Mouse (Mus musculus): Measurements from ENCODE around the gene Supt3.

Gene Supt3

DNA sequence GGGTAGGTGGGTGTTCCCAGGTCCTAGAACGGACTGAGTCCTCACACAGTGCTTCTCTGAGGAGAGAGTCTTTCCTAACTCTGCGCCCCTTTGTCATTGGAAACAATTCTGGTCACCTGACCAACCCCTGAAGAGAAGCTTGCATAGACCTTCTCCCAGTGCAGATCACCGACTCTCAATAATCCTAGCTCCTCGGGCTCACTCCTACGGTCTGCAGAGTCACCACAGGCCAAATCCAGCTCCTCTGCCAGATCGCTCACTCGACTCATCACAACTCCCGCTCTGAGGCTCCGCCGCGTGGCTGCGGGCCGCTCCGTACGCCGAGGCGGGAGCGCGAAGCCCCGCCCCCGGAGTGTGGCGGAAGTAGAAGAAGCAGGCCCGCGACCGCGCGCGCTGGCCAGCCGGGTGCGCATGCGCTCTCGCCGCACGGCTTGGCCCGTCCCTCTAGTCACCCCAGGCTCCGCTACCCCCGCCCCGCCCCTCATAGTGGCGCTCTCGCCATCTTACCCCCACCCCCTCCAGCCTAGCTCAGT, at the start of gene Supt3:
TSS of gene Supt3 (plus strand) at position 415 of the 533 bp plus-strand sequence.
- DNase-seq (ENCODE audit: low read depth), result peak; percentile 85

DNA sequence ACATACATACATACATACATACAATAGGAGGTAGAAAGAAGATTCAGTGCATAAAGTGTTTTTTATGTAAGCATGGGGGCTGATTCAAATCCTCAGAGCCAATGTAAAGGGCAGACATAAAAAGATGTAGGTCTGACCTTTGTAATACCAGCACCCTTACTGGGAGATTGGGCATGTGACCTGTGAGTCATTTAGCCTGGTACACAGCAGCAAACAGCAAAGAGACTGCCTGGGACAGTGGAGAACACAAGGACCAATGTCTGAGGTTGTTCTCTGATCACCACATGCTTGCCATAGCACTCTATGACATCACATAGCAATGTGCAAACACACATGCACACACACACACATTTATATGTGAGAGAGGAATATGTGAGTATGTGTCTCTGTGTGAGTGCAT, 49.3 kb upstream of the Supt3 start:
- no peak for DNase-seq (ENCODE audit: low read depth)

DNA sequence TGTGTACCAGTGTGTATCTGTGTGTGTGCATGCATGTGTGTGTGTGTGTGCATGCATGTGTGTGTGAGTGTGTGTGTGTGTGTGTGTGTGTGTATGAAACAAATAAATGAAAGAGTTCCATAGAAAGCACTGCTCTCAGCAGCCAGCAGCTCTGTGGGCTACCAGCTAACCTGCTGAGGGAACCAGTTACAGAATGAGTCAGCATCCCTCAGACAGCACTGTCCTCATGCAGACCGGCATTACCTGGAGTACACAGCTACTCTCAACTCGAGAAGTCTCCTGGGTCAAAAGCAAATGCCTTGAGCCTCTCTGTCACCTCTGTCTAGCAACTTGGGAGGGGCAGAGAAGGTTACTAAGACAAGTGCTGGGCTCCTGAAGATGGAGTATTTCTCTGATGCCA, 48.5 kb upstream of the Supt3 start:
- DNase-seq (ENCODE audit: low read depth), result no peak

DNA sequence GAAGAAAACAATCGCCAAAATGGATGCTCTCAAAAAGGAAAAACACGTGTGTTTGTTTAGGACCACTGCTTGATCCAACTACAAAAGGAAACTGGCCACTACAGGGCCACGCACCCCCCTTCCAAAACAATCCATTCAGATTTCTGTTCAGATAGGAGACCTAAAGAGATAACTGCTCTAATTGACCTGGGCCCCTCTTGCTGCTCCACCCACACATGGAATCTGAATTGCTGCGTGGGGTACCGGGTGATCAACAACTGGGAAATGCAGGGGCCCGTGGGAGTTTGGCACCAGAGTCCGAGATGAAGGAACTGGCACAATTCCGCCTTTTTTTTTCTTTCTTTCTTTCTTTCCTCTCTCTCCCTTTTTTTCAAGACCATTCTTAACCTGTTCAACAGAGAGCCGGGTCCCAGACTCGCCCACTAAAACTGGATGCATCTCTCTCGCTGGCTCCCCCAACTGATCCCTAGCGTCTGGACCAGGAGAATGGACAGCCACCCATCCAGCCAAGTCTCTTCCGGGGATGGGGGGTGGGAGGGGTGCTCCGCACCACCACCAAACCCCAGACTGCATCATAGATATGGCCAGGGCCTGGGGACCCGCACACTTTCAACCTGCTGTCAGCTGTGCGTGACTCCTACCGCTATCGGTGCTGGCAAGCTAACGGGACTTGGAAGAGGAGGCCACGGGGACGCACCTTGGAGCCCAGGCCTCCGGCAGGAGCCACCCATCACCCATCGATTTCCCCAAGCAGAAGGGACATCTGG, 43.2 kb upstream of the Supt3 start:
- no peak for DNase-seq (ENCODE audit: low read depth)

DNA sequence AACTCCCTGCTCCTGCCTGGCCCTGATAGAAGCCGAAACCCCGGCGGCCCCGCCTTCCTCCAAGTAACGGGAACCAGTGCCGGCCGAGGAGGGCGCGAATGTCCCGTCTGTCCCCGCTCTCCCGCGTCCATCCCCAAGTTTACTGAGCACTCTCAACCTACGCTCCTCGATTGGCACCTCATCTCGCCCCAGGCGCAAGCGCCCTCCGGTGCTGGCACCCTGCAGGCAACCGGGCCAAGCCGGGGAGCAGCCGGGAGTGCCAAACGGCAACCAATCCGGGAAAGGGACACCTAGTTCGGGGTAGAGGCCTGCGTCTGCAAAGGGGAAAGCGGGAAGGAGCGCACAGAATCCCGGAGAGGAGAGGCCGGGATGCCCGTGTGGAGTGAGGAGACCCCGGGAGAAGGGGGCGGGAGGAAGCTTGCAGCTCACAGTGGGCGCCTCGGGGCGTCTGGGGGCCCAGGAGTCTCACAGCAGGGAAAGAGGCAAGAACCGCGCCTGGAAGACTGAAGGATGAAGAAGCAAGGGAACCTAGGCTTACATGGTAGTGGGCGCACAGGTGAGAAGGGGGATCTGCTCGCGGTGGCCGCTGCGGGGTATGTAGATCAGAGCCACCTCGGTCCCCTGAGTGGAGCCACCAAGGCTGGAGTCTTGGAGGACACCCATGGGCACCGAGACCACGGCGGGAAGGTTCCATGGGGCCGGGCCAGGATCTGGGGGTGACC, 42.3 kb upstream of the Supt3 start:
- DNase-seq (ENCODE audit: low read depth), result no peak

DNA sequence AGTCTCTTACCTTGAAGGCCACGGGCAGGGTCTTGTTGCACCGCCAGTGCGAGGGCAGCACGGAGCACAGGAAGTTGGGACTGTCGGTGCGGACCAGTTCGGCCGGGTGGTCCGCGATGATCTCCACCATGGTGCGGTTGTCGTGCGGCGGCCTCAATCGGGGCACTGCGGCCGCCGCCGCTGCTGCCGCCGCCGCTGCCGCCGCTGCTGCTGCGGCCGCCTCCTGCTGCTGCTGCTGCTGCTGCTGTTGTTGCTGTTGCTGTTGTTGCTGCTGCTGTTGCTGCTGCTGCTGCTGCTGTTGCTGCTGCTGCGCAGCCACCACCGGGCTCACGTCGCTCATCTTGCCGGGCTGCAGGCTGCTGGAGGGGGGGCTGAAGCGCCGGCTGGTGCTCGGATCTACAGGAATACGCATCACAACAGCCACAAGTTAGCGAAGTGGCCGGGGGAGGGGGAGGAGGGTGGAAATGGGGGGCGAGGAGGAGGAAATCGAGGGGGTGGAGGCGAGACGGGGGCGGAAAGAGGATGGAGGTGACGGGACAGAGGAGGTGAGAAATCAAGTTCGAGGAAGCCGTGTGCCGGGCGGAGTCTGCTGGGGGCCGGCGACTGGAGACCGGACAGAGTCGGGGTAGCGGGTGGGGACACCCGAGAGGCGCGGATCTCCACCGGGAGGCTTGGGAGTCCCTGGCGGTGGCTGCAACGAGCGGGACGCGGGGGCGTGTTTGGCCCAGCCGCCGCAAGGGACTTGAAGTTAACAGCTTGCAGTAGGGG, 41.5 kb upstream of the Supt3 start:
- no peak for DNase-seq (ENCODE audit: low read depth)

DNA sequence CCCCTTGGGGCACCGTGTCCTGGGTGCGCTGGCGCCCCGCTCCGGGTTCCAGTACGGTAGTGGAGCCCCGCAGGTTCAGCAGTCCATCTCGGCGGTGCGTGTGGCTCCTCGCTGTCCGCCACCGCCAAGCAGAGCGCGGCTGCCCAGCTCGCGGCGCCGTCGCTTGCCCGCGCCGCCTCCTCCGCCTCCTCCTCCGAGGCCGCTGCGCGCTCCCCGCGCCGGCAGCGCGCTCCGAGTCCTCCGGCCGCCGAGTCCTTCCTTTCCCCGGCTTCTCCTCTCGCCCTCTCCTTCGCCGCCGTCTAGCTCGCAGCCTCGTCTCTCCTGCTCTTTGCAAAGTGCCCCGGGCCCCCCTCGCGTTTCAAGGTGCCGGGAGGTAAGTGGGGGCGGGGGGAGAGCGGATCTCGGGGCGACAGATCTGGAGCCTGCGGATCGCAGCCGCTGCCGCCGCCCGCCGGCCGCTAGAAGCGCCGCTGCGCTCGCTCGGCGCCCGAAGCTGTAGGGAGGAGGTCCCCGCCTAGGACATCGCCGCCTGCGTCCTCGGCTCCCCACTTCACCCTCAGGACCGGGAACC, 40.9 kb upstream of the Supt3 start:
- DNase-seq (ENCODE audit: low read depth), result no peak

DNA sequence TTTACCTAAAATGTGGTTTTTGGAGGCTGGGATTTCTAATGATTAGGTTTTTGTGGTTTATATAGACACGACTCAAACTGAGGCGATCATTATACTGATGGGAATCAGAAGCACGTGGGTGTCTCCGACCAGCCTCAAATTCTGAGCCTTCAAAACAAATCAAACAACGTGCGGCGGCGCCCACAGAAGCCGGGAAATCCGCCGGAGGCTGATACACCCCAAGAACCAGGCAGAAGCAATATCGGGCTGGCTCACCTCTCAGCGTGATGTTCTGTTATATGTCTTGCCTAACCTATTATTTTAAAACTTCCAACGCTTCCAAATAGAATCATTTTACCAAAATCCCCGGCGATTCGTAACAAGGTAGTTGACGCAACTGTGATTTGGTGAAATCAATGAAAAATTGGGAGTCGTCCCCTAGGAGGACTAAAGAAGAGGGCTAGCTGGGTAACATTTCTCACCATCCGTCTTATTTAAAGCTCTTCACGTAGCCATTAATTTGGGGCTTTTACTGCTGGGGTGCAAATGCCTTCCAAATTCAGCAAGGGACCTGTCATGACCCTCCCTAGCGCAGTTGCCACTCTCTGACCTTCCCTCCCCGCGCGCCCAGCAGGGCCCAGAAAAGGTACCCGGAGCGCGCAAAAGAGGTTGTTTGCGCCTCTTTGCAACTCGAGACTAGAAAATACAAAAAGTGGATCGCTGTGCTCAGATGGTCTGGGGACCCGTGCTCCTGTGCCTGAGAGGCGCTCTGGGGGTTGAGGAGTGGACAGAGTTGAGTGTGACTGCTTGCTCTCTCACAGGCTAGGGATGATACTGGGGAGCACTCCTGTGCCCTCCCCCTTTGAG, 39.5 kb upstream of the Supt3 start:
- no peak for DNase-seq (ENCODE audit: low read depth)

DNA sequence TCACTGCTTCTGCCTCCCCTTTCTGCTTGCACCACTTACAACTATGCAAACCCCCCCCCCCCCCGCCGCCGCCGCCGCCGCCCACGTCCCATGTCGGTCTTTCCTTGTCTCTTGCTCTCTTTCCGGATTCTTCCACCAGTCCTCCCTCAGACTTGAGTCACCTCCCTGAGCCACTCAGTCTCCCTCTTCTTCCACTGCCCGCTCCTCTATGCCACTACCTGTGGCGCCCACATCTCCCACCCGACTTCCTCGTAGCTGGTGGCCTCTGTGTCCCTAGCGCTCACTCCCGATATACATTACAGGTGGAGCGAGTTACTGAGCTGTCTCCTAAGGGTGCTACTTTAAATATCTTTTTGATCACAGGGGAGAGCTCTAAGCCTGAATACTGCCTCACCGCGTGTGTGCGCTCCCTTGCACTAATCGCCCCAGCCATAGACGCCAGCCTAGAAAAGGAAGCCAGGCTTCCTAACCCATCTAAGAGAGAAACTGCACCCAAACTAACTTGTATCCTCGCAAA, 38.8 kb upstream of the Supt3 start:
- DNase-seq (ENCODE audit: low read depth), result no peak

DNA sequence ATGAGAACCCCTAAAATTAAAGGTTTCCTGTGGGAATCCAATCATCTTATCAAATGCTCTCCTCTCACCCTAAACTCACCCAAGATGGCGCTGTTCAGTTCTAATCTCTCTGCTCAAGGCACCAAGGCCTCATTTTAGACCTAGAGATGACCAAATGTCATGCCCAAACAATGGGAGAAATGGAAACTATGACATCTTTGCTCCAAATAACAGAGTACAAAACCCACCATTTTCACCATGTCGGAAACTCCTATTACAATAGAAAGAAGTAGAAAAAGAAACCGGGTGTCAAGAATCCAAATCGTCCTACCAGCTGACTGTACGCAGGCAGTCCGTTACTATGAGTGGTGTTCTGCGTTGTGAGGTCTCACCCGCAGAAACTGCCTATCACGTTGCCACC, 34.7 kb upstream of the Supt3 start:
- DNase-seq (ENCODE audit: low read depth), result no peak

DNA sequence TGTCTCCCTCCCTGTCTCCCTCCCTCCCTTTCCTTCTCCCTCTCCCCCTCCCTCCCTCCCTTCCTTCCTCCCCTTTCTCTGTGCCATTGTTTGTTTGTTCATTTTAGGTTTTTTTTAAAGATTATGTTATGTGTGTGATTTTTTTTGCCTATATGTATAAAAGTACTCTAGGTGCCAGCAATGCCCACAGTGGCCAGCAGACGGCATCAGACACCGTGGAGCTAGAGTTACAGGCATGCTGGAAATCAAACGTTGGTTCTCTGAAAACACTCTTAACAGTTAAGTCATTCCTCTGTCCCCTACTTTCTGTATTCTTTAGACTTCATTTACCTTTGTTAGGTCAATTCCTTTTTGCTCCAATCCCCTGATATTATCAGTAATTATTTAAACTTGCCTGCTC, 33.2 kb upstream of the Supt3 start:
- DNase-seq (ENCODE audit: low read depth), result no peak

DNA sequence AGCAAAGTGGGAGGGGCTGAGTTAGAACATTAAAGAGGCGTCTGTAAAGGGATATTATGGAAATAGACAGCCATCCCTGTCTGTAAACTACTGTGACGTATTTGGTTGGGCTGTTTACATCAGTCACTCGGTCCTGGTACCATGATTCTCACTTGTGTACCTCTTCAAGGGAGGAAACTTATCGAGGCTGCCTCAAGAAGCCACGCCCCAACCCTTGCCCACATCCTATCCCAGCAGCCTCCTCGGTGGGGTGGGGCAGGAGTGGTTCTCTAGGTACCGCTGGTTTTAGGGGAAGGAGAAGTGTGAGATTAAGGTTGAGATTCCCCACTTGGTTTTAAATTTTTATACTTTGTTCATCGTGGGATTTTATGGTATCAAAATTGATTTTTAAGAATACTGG, 31.6 kb upstream of the Supt3 start:
- DNase-seq (ENCODE audit: low read depth), result no peak

DNA sequence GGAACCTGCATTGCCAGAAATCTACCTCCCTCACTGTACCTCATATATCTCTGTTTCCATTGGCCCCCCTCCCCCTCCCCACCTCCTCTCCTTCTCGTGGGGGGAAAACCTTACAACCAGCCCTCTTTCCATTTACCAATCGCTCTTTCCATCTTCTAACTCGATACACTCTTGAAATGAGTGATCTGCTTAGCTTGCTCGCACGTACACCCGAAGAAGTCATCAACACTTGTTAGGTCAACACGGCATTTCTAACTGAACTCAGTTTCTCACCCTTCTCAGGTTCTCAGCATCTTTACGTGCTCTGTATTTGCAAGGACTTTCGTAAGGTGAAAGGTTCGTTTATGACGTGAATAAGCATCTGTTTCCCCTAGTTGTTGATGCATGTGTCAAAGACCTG, 10.6 kb upstream of the Supt3 start:
- no peak for DNase-seq (ENCODE audit: low read depth)

DNA sequence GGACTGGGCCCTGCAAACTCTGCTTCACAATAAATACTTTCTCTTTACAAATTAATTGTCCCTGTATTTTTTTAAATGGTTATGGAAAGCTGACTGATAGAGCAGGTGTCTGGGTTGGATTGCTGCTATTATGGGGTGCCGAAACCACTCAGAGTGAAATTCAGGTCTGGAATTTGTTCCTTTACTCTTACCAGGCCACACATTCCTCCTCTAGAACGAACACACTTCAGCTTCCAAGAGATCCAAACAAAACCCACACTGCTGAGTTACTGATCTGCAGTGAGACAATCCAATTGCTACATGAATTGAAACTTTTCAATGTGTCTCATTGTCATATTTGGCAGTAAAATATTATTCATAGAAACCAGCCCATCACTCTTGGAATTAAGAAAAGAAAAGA, 10.0 kb upstream of the Supt3 start:
- no peak for DNase-seq (ENCODE audit: low read depth)

DNA sequence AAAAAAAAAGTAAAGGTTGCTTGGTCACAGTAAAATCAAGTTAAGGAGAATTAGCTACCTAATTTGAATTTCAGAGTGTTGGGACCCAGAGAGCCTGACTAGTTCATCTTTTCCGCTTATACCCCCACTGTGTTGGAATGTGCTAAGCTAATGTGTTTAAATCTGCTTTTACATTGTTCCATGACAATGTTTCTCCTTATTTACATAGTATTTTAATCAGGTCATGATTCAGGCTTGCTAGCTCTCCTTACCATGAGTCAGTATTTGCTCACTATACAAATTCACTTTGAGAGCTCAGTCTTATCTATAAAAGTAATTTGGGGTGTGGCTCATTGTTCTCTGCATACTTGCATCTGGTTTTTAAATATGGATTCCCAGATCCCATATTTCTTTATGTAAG, 9.6 kb upstream of the Supt3 start:
- no peak for DNase-seq (ENCODE audit: low read depth)

DNA sequence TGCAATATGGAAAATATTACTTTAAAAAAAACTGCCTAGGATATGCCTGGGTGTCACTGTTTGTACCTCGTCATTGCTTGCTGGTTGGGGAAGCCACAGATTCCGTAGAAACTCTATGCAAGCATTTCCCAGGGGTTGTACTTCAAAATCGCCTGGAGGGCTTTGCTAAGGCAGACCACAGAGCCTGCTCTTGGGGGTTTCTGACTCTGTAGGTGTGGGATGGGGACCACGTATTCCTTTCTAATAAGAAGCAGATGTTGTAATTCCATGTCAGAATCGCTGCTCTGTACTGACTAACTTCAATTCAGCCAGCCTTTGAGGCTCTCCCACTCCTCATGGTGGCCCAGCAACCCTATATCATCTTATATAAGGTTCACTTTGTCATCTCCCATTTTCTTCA, 8.4 kb upstream of the Supt3 start:
- no peak for DNase-seq (ENCODE audit: low read depth)

DNA sequence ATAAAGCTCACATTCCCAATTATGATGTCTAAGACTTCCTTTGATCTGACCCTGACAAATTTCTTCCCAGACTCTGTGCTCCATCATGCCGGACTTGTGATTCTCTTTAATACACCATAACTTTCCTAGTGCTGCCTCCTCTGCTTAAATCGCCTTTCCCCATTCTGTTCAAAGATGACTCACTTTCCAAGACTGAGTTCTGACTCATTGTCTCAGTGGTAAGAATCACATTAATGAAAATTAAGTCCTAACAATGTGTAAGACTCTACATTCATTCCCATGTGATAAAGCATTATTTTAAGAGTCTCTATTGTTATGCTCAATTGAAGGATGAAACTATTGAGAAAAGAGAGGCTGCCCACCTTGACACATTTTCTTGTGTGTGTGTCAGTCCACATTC, 6.1 kb upstream of the Supt3 start:
- no peak for DNase-seq (ENCODE audit: low read depth)

DNA sequence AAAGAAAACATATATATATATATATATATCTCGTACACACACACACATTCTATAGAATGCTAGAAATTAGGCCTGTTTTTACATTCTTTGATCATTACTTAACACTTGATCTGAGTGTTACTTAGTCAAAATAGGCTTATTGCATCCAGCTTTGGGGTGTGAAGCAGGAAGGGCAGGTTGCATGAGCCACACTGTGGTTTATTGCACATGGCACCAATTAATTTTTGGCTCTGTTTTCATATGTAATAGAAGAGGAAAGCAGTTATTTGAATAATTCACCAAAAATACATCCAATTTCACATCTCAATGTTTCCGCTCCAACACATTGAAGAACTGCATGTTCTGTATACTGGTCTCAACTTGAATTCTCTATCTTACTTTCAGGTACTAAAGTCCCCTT, 4.4 kb upstream of the Supt3 start:
- no peak for DNase-seq (ENCODE audit: low read depth)

DNA sequence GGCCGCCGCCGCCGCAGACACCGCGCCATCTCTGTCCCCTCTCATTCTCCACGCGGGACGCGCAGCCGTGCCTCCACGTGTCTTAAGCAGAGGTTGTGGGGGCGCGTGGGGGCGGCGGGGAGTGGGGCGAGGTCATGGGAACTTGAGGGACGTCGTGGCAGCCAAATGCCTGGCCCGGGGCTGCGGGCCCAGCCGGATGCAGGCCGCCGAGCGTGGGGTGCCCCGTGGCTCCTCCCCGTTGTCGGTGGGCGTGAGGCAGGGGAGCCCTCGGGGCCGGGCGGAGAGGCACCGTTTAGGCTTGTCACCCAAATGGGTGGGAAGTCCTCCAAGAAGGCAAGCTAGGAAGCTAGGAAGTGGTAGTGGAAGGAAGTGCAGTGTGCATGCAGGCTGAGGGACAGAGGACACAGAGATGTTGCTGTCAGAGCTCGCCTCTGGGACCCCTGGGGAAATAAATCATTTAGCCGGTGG, 419 bp downstream of the Supt3 start:
- DNase-seq (ENCODE audit: low read depth), result no peak

DNA sequence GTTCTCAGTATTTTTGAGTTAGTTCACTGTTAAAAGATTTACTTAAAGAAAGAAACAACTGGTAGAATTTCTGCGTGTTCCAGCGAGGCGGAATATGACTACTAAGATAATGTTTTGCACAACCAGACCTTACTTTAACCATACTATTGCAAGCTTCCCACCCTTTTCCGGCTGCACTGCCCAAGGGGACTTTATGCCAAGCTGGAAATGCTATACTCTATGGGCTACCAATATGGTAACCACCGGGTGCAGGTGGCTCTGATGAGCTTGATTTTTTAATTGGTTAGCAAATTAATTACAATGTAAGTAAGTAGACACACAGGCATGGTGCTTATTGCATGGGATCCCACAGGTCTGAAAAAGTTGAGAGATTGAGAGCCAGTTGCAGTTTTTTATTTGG, 1.2 kb downstream of the Supt3 start:
- DNase-seq (ENCODE audit: low read depth), result no peak

DNA sequence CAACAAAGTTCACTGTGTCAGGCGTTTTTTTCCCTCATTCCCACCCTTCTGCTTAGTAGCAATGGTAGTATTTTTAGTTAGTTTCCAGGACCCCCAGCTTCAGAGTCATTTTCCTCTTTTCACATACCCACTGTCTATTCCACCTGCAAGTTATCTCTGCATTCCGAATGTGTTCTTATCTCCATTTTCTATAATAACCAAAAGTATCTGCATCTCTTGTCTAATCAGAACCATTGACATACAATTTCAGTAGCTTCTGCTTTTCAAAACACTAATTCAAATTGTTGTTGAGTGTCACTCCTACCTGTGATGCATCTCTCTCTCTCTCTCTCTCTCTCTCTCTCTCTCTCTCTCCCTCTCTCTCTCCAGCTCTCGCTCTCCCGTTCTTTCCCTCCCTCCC, 3.4 kb downstream of the Supt3 start:
- no peak for DNase-seq (ENCODE audit: low read depth)

All from fibroblast of lung, adult 2 months (primary cell).